Comparison of ENCODE assay signal across 14 mouse cellular contexts in the genomic region with DNA sequence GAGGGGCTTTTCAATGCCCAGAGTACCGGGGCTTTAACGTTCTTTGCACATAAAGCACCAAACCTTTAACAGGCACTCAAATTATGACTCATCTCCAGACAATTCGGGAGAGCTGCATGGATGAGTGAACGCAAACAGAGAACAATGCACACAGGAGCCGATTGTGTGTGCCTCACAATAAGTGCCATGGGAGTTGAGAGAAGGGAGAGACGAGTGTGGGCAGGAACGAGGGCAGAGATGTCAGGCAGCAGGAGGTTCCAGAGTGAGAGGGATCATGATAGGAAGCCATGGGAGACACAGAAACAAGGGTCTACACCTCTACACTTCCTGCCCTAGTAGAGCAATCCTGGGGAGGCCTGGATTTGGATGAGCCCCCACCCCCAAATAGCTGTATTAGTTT. TPM values are rescaled to one million over a fixed set of nuclear protein-coding genes. Genes with fewer than 3 reads are reported as not detected.
DNase-seq lines count a peak whose midpoint lies in the region; ATAC-seq and TF ChIP-seq lines count a peak whose summit lies in the region.
"Had no signal": no experiment of that assay in that cellular context is flagged by ENCODE, and none has a peak within 500 bp of the region (broad histone marks: within the 10 kb centered on the region; RNA-seq: fewer than 3 reads in every experiment).

No protein-coding gene starts in this region.

- 22% methylated on average over 7 of the region's 7 CpGs for WGBS in cerebellum, adult 2 months
- 27% methylated on average over 7 of the region's 7 CpGs for WGBS in kidney, embryonic 15.5 days
- 11% methylated on average over 7 of the region's 7 CpGs for WGBS in midbrain, embryonic 14.5 days
- 13% methylated on average over 7 of the region's 7 CpGs for WGBS in midbrain, embryonic 16.5 days

- H3K36me3 ChIP-seq in kidney, embryonic 15.5 days, result no peaks in the 10 kb centered on the region
- no peaks in the 10 kb centered on the region for H3K36me3 ChIP-seq in midbrain, embryonic 14.5 days (ENCODE audit: control insufficient read depth, insufficient read depth, low read length)
- H3K36me3 ChIP-seq in midbrain, embryonic 16.5 days (ENCODE audit: control insufficient read depth, insufficient read depth, low read length), result no peaks in the 10 kb centered on the region
- H3K36me3 ChIP-seq in myocyte (ENCODE audit: control insufficient read depth, insufficient read depth), result no peaks in the 10 kb centered on the region
- H3K36me3 ChIP-seq: G1E; limb, embryonic 10.5 days; neural tube, embryonic 12.5 days had no signal

- H3K27me3 ChIP-seq in cerebellum, adult 2 months (ENCODE audit: control insufficient read depth, insufficient read depth, low read length), result no peaks in the 10 kb centered on the region
- no peaks in the 10 kb centered on the region for H3K27me3 ChIP-seq in kidney, embryonic 15.5 days
- H3K27me3 ChIP-seq in midbrain, embryonic 14.5 days (ENCODE audit: control insufficient read depth, insufficient read depth, low read length), result no peaks in the 10 kb centered on the region
- no peaks in the 10 kb centered on the region for H3K27me3 ChIP-seq in midbrain, embryonic 16.5 days (ENCODE audit: control insufficient read depth, insufficient read depth, low read depth, low read length)
- no peaks in the 10 kb centered on the region for H3K27me3 ChIP-seq in myocyte (ENCODE audit: control insufficient read depth, insufficient read depth, insufficient read length)
- H3K27me3 ChIP-seq: megakaryocyte, embryonic 14.5 days; neural tube, embryonic 12.5 days had no signal

- peak overlapping the region; percentile 20; the same call in 1 of the 2 replicates for H3K27ac ChIP-seq in cerebellum, adult 2 months (ENCODE audit: insufficient read depth, low read length)
- peak overlapping the region; percentile 90 for H3K27ac ChIP-seq in kidney, embryonic 15.5 days
- no peak overlapping the region for H3K27ac ChIP-seq in midbrain, embryonic 14.5 days (replicated peaks; ENCODE audit: low read depth, low read length)
- no peak overlapping the region for H3K27ac ChIP-seq in midbrain, embryonic 16.5 days (ENCODE audit: low read length)
- H3K27ac ChIP-seq: limb, embryonic 10.5 days; neural tube, embryonic 12.5 days had no signal

- H3K4me2 ChIP-seq in kidney, embryonic 15.5 days, result no peak overlapping the region
- H3K4me2 ChIP-seq in midbrain, embryonic 14.5 days (ENCODE audit: low read length), result no peak overlapping the region
- no peak overlapping the region for H3K4me2 ChIP-seq in midbrain, embryonic 16.5 days (ENCODE audit: low read length)
- H3K4me2 ChIP-seq in myocyte (ENCODE audit: low read depth), result peak overlapping the region; percentile 55
- H3K4me2 ChIP-seq: neural tube, embryonic 12.5 days had no signal

- no peak overlapping the region for H3K9ac ChIP-seq in kidney, embryonic 15.5 days
- no peak overlapping the region for H3K9ac ChIP-seq in midbrain, embryonic 14.5 days (replicated peaks; ENCODE audit: low read length)
- H3K9ac ChIP-seq in midbrain, embryonic 16.5 days (ENCODE audit: low read depth, low read length), result no peak overlapping the region
- H3K9ac ChIP-seq: liver, postnatal 0 days; neural tube, embryonic 12.5 days had no signal

- TF ChIP-seq POLR2A in cerebellum, adult 2 months (IDR thresholded peaks at IDR 0.05; ENCODE audit: borderline replicate concordance, insufficient read depth, low read length), result no peak
- peak; percentile 17 for TF ChIP-seq POLR2A in myocyte (IDR thresholded peaks at IDR 0.05; ENCODE audit: insufficient read length, low read depth)

- no peaks in the 10 kb centered on the region for H3K4me1 ChIP-seq in cerebellum, adult 2 months (ENCODE audit: control insufficient read depth, insufficient read depth, low read length)
- peaks cover 30% of the 10 kb centered on the region for H3K4me1 ChIP-seq in kidney, embryonic 15.5 days
- H3K4me1 ChIP-seq in midbrain, embryonic 14.5 days (ENCODE audit: control insufficient read depth, insufficient read depth, low read length), result peaks cover 7% of the 10 kb centered on the region; the same call in 1 of the 2 replicates
- peaks cover 12% of the 10 kb centered on the region; the same call in 1 of the 2 replicates for H3K4me1 ChIP-seq in midbrain, embryonic 16.5 days (ENCODE audit: control insufficient read depth, insufficient read depth, low read length)

- no peaks in the 10 kb centered on the region for H3K79me2 ChIP-seq in myocyte (ENCODE audit: control insufficient read depth, insufficient read depth)

- DNase-seq in cerebellum, adult 2 months, result peak in 1 of 2 experiments; percentile 27
- DNase-seq in cerebellum, adult 9-10 months, result no peak
- no peak for DNase-seq in kidney, postnatal 36 days
- DNase-seq in midbrain, embryonic 14.5 days, result peak; percentile 6
- DNase-seq in cerebellum, postnatal 25 days, result no peak
- DNase-seq: liver, postnatal 0 days had no signal

- no peak overlapping the region for H3ac ChIP-seq in myocyte (ENCODE audit: control insufficient read depth, insufficient read length)

- ATAC-seq in kidney, embryonic 15.5 days (replicated peaks; ENCODE audit: low FRiP score), result 0 out of 2 replicates have a peak, but pooled peaks have one; percentile 44
- no peak for ATAC-seq in midbrain, embryonic 14.5 days (ENCODE audit: low FRiP score, low TSS enrichment)
- ATAC-seq in midbrain, embryonic 16.5 days, result no peak
- ATAC-seq: intestine, postnatal 0 days; liver, postnatal 0 days had no signal

- no peak overlapping the region for H3K4me3 ChIP-seq in cerebellum, adult 2 months (replicated peaks; ENCODE audit: insufficient read depth, low read depth, low read length)
- no peak overlapping the region for H3K4me3 ChIP-seq in kidney, embryonic 15.5 days (replicated peaks)
- H3K4me3 ChIP-seq in midbrain, embryonic 14.5 days (replicated peaks; ENCODE audit: low read depth, low read length), result no peak overlapping the region
- H3K4me3 ChIP-seq in midbrain, embryonic 16.5 days (ENCODE audit: low read depth, low read length), result no peak overlapping the region
- no peak overlapping the region for H3K4me3 ChIP-seq in myocyte
- H3K4me3 ChIP-seq: limb, embryonic 10.5 days; megakaryocyte, embryonic 14.5 days; neural tube, embryonic 12.5 days had no signal

- no peaks in the 10 kb centered on the region for H3K9me3 ChIP-seq in kidney, embryonic 15.5 days (replicated peaks)
- no peaks in the 10 kb centered on the region for H3K9me3 ChIP-seq in midbrain, embryonic 14.5 days (ENCODE audit: control insufficient read depth, low read length)
- no peaks in the 10 kb centered on the region for H3K9me3 ChIP-seq in midbrain, embryonic 16.5 days (replicated peaks; ENCODE audit: control insufficient read depth, low read length, poor library complexity, severe bottlenecking)
- H3K9me3 ChIP-seq: G1E; limb, embryonic 10.5 days; megakaryocyte, embryonic 14.5 days; neural tube, embryonic 12.5 days had no signal

- TF ChIP-seq CTCF in cerebellum, adult 2 months (IDR thresholded peaks at IDR 0.05; ENCODE audit: borderline replicate concordance, insufficient read depth, low read depth, low read length), result no peak

TF ChIP-seq in myocyte, 11 proteins besides CTCF, POLR2A, EP300 and RAD21:
- TF ChIP-seq USF1 (IDR thresholded peaks at IDR 0.05; ENCODE audit: low read depth) (no peak), TCF3 (IDR thresholded peaks at IDR 0.05; ENCODE audit: insufficient read length, low read depth) (no peak), MYOD1 (IDR thresholded peaks at IDR 0.05; ENCODE audit: control insufficient read depth in 1 of 3, insufficient read length in 2 of 3, low read depth in 2 of 3) (no peak), MYOG (IDR thresholded peaks at IDR 0.05; ENCODE audit: control insufficient read depth in 1 of 3, insufficient read depth in 1 of 3, insufficient read length in 2 of 3, low read depth in 2 of 3) (no peak), MAX (IDR thresholded peaks at IDR 0.05; ENCODE audit: low read depth) (no peak), REST (IDR thresholded peaks at IDR 0.05; ENCODE audit: insufficient read depth, insufficient read length) (no peak), SRF (IDR thresholded peaks at IDR 0.05; ENCODE audit: control insufficient read depth, insufficient read length, low read depth) (no peak), E2F4 (IDR thresholded peaks at IDR 0.05; ENCODE audit: insufficient read depth) (no peak), TCF12 (IDR thresholded peaks at IDR 0.05; ENCODE audit: insufficient read depth, poor library complexity, severe bottlenecking) (no peak), CEBPB (IDR thresholded peaks at IDR 0.05; ENCODE audit: insufficient read depth, poor library complexity, severe bottlenecking) (no peak)

RNA-seq across cellular contexts. Expression of a gene that starts 7.2 kb away (rescaled TPM):
- 426 and 436 TPM in 2 replicates for polyA plus RNA-seq in cerebellum, adult 2 months (2012; rRNA removed)
- polyA plus RNA-seq in kidney, embryonic 15.5 days (2015; fragmentation: Nextera tagmentation; extraction: Ambion mirVana), result 741 and 774 TPM in 2 replicates
- polyA plus RNA-seq in midbrain, embryonic 14.5 days (2014; fragmentation: Nextera tagmentation; extraction: Ambion mirVana), result 1,283 and 1,390 TPM in 2 replicates
- 1,279 and 1,291 TPM in 2 replicates for polyA plus RNA-seq in midbrain, embryonic 16.5 days (2015; fragmentation: Nextera tagmentation; extraction: Ambion mirVana)
- 156 TPM for polyA plus RNA-seq in myocyte (2012; fragmentation: generic; extraction: Trizol)

RNA-seq across cellular contexts. Expression of a gene that starts 51.3 kb away (rescaled TPM):
- polyA plus RNA-seq in cerebellum, adult 2 months (2012; rRNA removed), result 19.0 and 19.4 TPM in 2 replicates
- polyA plus RNA-seq in kidney, embryonic 15.5 days (2015; fragmentation: Nextera tagmentation; extraction: Ambion mirVana), result 42.9 and 44.9 TPM in 2 replicates
- polyA plus RNA-seq in midbrain, embryonic 14.5 days (2014; fragmentation: Nextera tagmentation; extraction: Ambion mirVana), result 14.0 and 22.4 TPM in 2 replicates
- polyA plus RNA-seq in midbrain, embryonic 16.5 days (2015; fragmentation: Nextera tagmentation; extraction: Ambion mirVana), result 16.0 and 17.8 TPM in 2 replicates
- 13.4 TPM for polyA plus RNA-seq in myocyte (2012; fragmentation: generic; extraction: Trizol)

Comparison
In these comparisons a context has a peak if more than half of its experiments do, and no peak if none do; other contexts are left out.
1. H3K27ac ChIP-seq: peak in cerebellum, adult 2 months (single experiment) and kidney, embryonic 15.5 days (single experiment); none in midbrain, embryonic 14.5 days (single experiment) and midbrain, embryonic 16.5 days (single experiment).